Mouse (Mus musculus): ENCODE results near the gene Ccdc12. TPM values are rescaled to one million over a fixed set of nuclear protein-coding genes. Genes with fewer than 3 reads are reported as not detected.

Ccdc12 gene
- polyA plus RNA-seq, 1 experiment from 2014 or later: 144 TPM

GRCm38 (mm10) chr9:110654726-110655650 is 1.3 kb upstream of the Ccdc12 start:
- DNase-seq (ENCODE audit: low spot score, missing footprints): peak; percentile 81
- H3K4me1 ChIP-seq (ENCODE audit: control insufficient read depth, insufficient read depth, low read length): peaks cover 29% of the 10 kb centered on the region
- ATAC-seq (ENCODE audit: low FRiP score): no peak
- H3K9me3 ChIP-seq (ENCODE audit: control insufficient read depth, low read length): no peaks in the 10 kb centered on the region
- no peak overlapping the region for H3K27ac ChIP-seq (ENCODE audit: low read depth, low read length)
- peak overlapping the region; percentile 98 for H3K4me2 ChIP-seq
- 81% methylated on average over 19 of the region's 19 CpGs for WGBS
- H3K27me3 ChIP-seq (ENCODE audit: control insufficient read depth, insufficient read depth, low read length): peaks cover 9% of the 10 kb centered on the region
- H3K36me3 ChIP-seq (ENCODE audit: control insufficient read depth, insufficient read depth, low read length): no peaks in the 10 kb centered on the region
- peak overlapping the region; percentile 65; the same call in 1 of the 2 replicates for H3K4me3 ChIP-seq (ENCODE audit: low read depth, low read length)
- peak overlapping the region; percentile 71; the same call in 1 of the 2 replicates for H3K9ac ChIP-seq (ENCODE audit: low read length)

GRCm38 (mm10) chr9:110655651-110656007 is 674 bp upstream of the Ccdc12 start:
- ATAC-seq (ENCODE audit: low FRiP score) (no peak), DNase-seq (ENCODE audit: low spot score, missing footprints) (no peak)
- no peaks in the 10 kb centered on the region for H3K9me3 ChIP-seq (ENCODE audit: control insufficient read depth, low read length)
- peak overlapping the region; percentile 82; the same call in 1 of the 2 replicates for H3K27ac ChIP-seq (ENCODE audit: low read depth, low read length)
- peaks cover 9% of the 10 kb centered on the region for H3K27me3 ChIP-seq (ENCODE audit: control insufficient read depth, insufficient read depth, low read length)
- H3K4me1 ChIP-seq (ENCODE audit: control insufficient read depth, insufficient read depth, low read length): peaks cover 26% of the 10 kb centered on the region
- H3K9ac ChIP-seq (ENCODE audit: low read length): peak overlapping the region; percentile 64
- peak overlapping the region; percentile 76 for H3K4me2 ChIP-seq
- 82% methylated on average over 10 of the region's 10 CpGs for WGBS
- peak overlapping the region; percentile 75 for H3K4me3 ChIP-seq (ENCODE audit: low read depth, low read length)
- no peaks in the 10 kb centered on the region for H3K36me3 ChIP-seq (ENCODE audit: control insufficient read depth, insufficient read depth, low read length)

GRCm38 (mm10) chr9:110657474-110658078 is 1.3 kb downstream of the Ccdc12 start:
- ATAC-seq (ENCODE audit: low FRiP score) (no peak), DNase-seq (ENCODE audit: low spot score, missing footprints) (peak; percentile 81)
- peaks cover 4% of the 10 kb centered on the region for H3K27me3 ChIP-seq (ENCODE audit: control insufficient read depth, insufficient read depth, low read length)
- no peak overlapping the region for H3K27ac ChIP-seq (ENCODE audit: low read depth, low read length)
- H3K4me1 ChIP-seq (ENCODE audit: control insufficient read depth, insufficient read depth, low read length): peaks cover 26% of the 10 kb centered on the region
- no peaks in the 10 kb centered on the region for H3K36me3 ChIP-seq (ENCODE audit: control insufficient read depth, insufficient read depth, low read length)
- WGBS: 81% methylated on average over 13 of the region's 13 CpGs
- H3K4me3 ChIP-seq (ENCODE audit: low read depth, low read length): peak overlapping the region; percentile 75
- no peaks in the 10 kb centered on the region for H3K9me3 ChIP-seq (ENCODE audit: control insufficient read depth, low read length)
- H3K4me2 ChIP-seq: peak overlapping the region; percentile 76
- peak overlapping the region; percentile 88 for H3K9ac ChIP-seq (ENCODE audit: low read length)

- Histone ChIP-seq H3K4me1 (ENCODE audit: control insufficient read depth, insufficient read depth, low read length) (peaks cover 17% of the 10 kb centered on the region), H3K27me3 (ENCODE audit: control insufficient read depth, insufficient read depth, low read length) (no peaks in the 10 kb centered on the region), H3K4me3 (ENCODE audit: low read depth, low read length) (no peak overlapping the region), H3K36me3 (ENCODE audit: control insufficient read depth, insufficient read depth, low read length) (no peaks in the 10 kb centered on the region), H3K9me3 (ENCODE audit: control insufficient read depth, low read length) (no peaks in the 10 kb centered on the region), H3K4me2 (no peak overlapping the region), H3K9ac (ENCODE audit: low read length) (no peak overlapping the region), H3K27ac (ENCODE audit: low read depth, low read length) (no peak overlapping the region)
- DNase-seq (ENCODE audit: low spot score, missing footprints) (peak; percentile 14), ATAC-seq (ENCODE audit: low FRiP score) (no peak)
- WGBS: 92% methylated on average over 12 of the region's 12 CpGs
These were observed 3.2 kb downstream of the Ccdc12 start for GRCm38 (mm10) chr9:110659521-110659920.

- WGBS: 84% methylated on average over 2 of the region's 2 CpGs
- Histone ChIP-seq H3K4me1 (ENCODE audit: control insufficient read depth, insufficient read depth, low read length) (peaks cover 14% of the 10 kb centered on the region), H3K27ac (ENCODE audit: low read depth, low read length) (no peak overlapping the region), H3K4me3 (ENCODE audit: low read depth, low read length) (no peak overlapping the region), H3K9me3 (ENCODE audit: control insufficient read depth, low read length) (no peaks in the 10 kb centered on the region), H3K36me3 (ENCODE audit: control insufficient read depth, insufficient read depth, low read length) (no peaks in the 10 kb centered on the region), H3K27me3 (ENCODE audit: control insufficient read depth, insufficient read depth, low read length) (no peaks in the 10 kb centered on the region), H3K4me2 (no peak overlapping the region), H3K9ac (ENCODE audit: low read length) (no peak overlapping the region)
- no peak for ATAC-seq (ENCODE audit: low FRiP score)
- peak; percentile 19 for DNase-seq (ENCODE audit: low spot score, missing footprints)
These were observed 3.9 kb downstream of the Ccdc12 start for GRCm38 (mm10) chr9:110660208-110660607.

GRCm38 (mm10) chr9:110660856-110661612 is 4.7 kb downstream of the Ccdc12 start:
- Histone ChIP-seq H3K4me2 (no peak overlapping the region), H3K4me3 (ENCODE audit: low read depth, low read length) (no peak overlapping the region), H3K27me3 (ENCODE audit: control insufficient read depth, insufficient read depth, low read length) (no peaks in the 10 kb centered on the region), H3K27ac (ENCODE audit: low read depth, low read length) (no peak overlapping the region), H3K36me3 (ENCODE audit: control insufficient read depth, insufficient read depth, low read length) (no peaks in the 10 kb centered on the region), H3K9ac (ENCODE audit: low read length) (no peak overlapping the region), H3K4me1 (ENCODE audit: control insufficient read depth, insufficient read depth, low read length) (peaks cover 14% of the 10 kb centered on the region), H3K9me3 (ENCODE audit: control insufficient read depth, low read length) (no peaks in the 10 kb centered on the region)
- ATAC-seq (ENCODE audit: low FRiP score): no peak
- WGBS: 89% methylated on average over 7 of the region's 7 CpGs
- DNase-seq (ENCODE audit: low spot score, missing footprints): peak; percentile 44

GRCm38 (mm10) chr9:110662844-110663243 is 6.5 kb downstream of the Ccdc12 start:
- no peak overlapping the region for H3K4me2 ChIP-seq
- no peak for ATAC-seq (ENCODE audit: low FRiP score)
- H3K27ac ChIP-seq (ENCODE audit: low read depth, low read length): no peak overlapping the region
- 84% methylated on average over 1 of the region's 1 CpGs for WGBS
- peaks cover 12% of the 10 kb centered on the region for H3K4me1 ChIP-seq (ENCODE audit: control insufficient read depth, insufficient read depth, low read length)
- H3K4me3 ChIP-seq (ENCODE audit: low read depth, low read length): no peak overlapping the region
- DNase-seq (ENCODE audit: low spot score, missing footprints): peak; percentile 14
- no peak overlapping the region for H3K9ac ChIP-seq (ENCODE audit: low read length)
- no peaks in the 10 kb centered on the region for H3K36me3 ChIP-seq (ENCODE audit: control insufficient read depth, insufficient read depth, low read length)
- H3K9me3 ChIP-seq (ENCODE audit: control insufficient read depth, low read length): no peaks in the 10 kb centered on the region
- H3K27me3 ChIP-seq (ENCODE audit: control insufficient read depth, insufficient read depth, low read length): no peaks in the 10 kb centered on the region

GRCm38 (mm10) chr9:110665912-110666311 is 9.6 kb downstream of the Ccdc12 start:
- Histone ChIP-seq H3K27me3 (ENCODE audit: control insufficient read depth, insufficient read depth, low read length) (no peaks in the 10 kb centered on the region), H3K4me2 (no peak overlapping the region), H3K9ac (ENCODE audit: low read length) (no peak overlapping the region), H3K4me3 (ENCODE audit: low read depth, low read length) (no peak overlapping the region), H3K9me3 (ENCODE audit: control insufficient read depth, low read length) (no peaks in the 10 kb centered on the region), H3K27ac (ENCODE audit: low read depth, low read length) (no peak overlapping the region), H3K4me1 (ENCODE audit: control insufficient read depth, insufficient read depth, low read length) (peaks cover 10% of the 10 kb centered on the region), H3K36me3 (ENCODE audit: control insufficient read depth, insufficient read depth, low read length) (no peaks in the 10 kb centered on the region)
- DNase-seq (ENCODE audit: low spot score, missing footprints) (peak; percentile 78), ATAC-seq (ENCODE audit: low FRiP score) (no peak)
- 30% methylated on average over 4 of the region's 4 CpGs for WGBS

Data from midbrain, embryonic 11.5 days (tissue).